Mouse (Mus musculus) retina, postnatal 1 day (tissue): ENCODE measurements around the gene Csf3.
"Not testable (repeated sequence)": the region's sequence is repeated elsewhere in the genome, so short reads cannot be mapped to it uniquely, and the experiment has no call there.

Experiments used
- DNase-seq: peaks from one replicate; pipeline ENCODE4 v3.0.0-alpha.2; 2012

Gene Csf3

GRCm38 (mm10) chr11:98701213-98701670, at the start of gene Csf3:
Csf3 (plus strand) TSS chr11:98701263.
- DNase-seq = no peak

- peak; percentile 79 for DNase-seq
Observed at GRCm38 (mm10) chr11:98655076-98655475, 46.0 kb upstream of the Csf3 start.

- DNase-seq = peak; percentile 85
Observed at GRCm38 (mm10) chr11:98660517-98660916, 40.5 kb upstream of the Csf3 start.

- DNase-seq = peak; percentile 15
Observed at GRCm38 (mm10) chr11:98664091-98664490, 37.0 kb upstream of the Csf3 start, which contains the start of gene Gsdma. Gsdma (plus strand) TSS chr11:98664351.

GRCm38 (mm10) chr11:98668984-98669383, 32.1 kb upstream of the Csf3 start:
- no peak for DNase-seq

- DNase-seq = no peak
Observed at GRCm38 (mm10) chr11:98671284-98671815, 29.7 kb upstream of the Csf3 start.

GRCm38 (mm10) chr11:98671857-98672256, 29.2 kb upstream of the Csf3 start:
- peak; percentile 18 for DNase-seq

GRCm38 (mm10) chr11:98672482-98672881, 28.6 kb upstream of the Csf3 start:
- DNase-seq = no peak

- peak; percentile 85 for DNase-seq
Observed at GRCm38 (mm10) chr11:98673136-98673535, 27.9 kb upstream of the Csf3 start.

GRCm38 (mm10) chr11:98675829-98676363, 25.2 kb upstream of the Csf3 start:
- no peak for DNase-seq

- DNase-seq = no peak
Observed at GRCm38 (mm10) chr11:98680023-98680422, 21.0 kb upstream of the Csf3 start.

GRCm38 (mm10) chr11:98680595-98680994, 20.5 kb upstream of the Csf3 start:
- not testable (repeated sequence) for DNase-seq

GRCm38 (mm10) chr11:98681186-98681585, 19.9 kb upstream of the Csf3 start:
- no peak for DNase-seq

GRCm38 (mm10) chr11:98681786-98682745, 19.0 kb upstream of the Csf3 start, which contains the start of gene Psmd3:
Psmd3 (plus strand) TSS chr11:98682554.
- DNase-seq = peak; percentile 100

- DNase-seq = no peak
Observed at GRCm38 (mm10) chr11:98682811-98683210, 18.3 kb upstream of the Csf3 start.

GRCm38 (mm10) chr11:98685642-98686041, 15.4 kb upstream of the Csf3 start:
- DNase-seq = no peak

- no peak for DNase-seq
Observed at GRCm38 (mm10) chr11:98686976-98687375, 14.1 kb upstream of the Csf3 start.

- no peak for DNase-seq
Observed at GRCm38 (mm10) chr11:98688009-98688408, 13.1 kb upstream of the Csf3 start.

GRCm38 (mm10) chr11:98693201-98693600, 7.9 kb upstream of the Csf3 start:
- DNase-seq = no peak

GRCm38 (mm10) chr11:98693746-98694145, 7.3 kb upstream of the Csf3 start:
- DNase-seq = no peak

- DNase-seq = peak; percentile 25
Observed at GRCm38 (mm10) chr11:98694301-98694700, 6.8 kb upstream of the Csf3 start.

GRCm38 (mm10) chr11:98695408-98695807, 5.7 kb upstream of the Csf3 start:
- DNase-seq = no peak

GRCm38 (mm10) chr11:98696454-98697216, 4.4 kb upstream of the Csf3 start:
- no peak for DNase-seq
